Mouse (Mus musculus) G1E (cell line): ENCODE data around the gene Mgat3. TPM values are rescaled to one million over a fixed set of nuclear protein-coding genes. Genes with fewer than 3 reads are reported as not detected.

Experiments used
- ATAC-seq: 2 replicates; pipeline ENCODE4 v1.8.0; 2016; ENCODE audit warnings: mild to moderate bottlenecking; ENCODE audit not compliant: insufficient number of reproducible peaks, poor library complexity, low FRiP score, severe bottlenecking; ENCODE audit errors: extremely low read depth
- DNase-seq: peaks from one replicate; pipeline ENCODE4 v3.0.0; 2012; ENCODE audit warnings: low spot score
- H3K27me3 ChIP-seq: 2 replicates; pipeline ENCODE4 v1.6.1; 2012; ENCODE audit warnings: mild to moderate bottlenecking, low read length, inconsistent platforms; ENCODE audit not compliant: insufficient read depth
- H3K36me3 ChIP-seq: replicated peaks from 2 replicates; pipeline ENCODE3; 2012; ENCODE audit warnings: mild to moderate bottlenecking, inconsistent platforms
- H3K4me1 ChIP-seq: 2 replicates; pipeline ENCODE4 v1.6.1; 2012; ENCODE audit warnings: low read depth, low read length, inconsistent platforms, mixed read lengths; ENCODE audit not compliant: insufficient read depth
- H3K4me3 ChIP-seq: 2 replicates; pipeline ENCODE4 v1.5.1; 2012; ENCODE audit warnings: low read depth, mild to moderate bottlenecking, inconsistent platforms, low read length, moderate library complexity, mixed read lengths
- H3K9me3 ChIP-seq: replicated peaks from 2 replicates; pipeline ENCODE4 v1.6.1; 2012; ENCODE audit warnings: inconsistent platforms
- CTCF ChIP-seq: IDR thresholded peaks from 2 replicates; pipeline ENCODE4 v1.5.1; 2012; ENCODE audit warnings: low read depth, low read length, inconsistent platforms, mixed read lengths
- GATA1 ChIP-seq: IDR thresholded peaks from 2 replicates; pipeline ENCODE4 v1.6.1; 2012; ENCODE audit warnings: borderline replicate concordance, low read length, inconsistent platforms, mixed read lengths
- GATA2 ChIP-seq: IDR thresholded peaks from 2 replicates; pipeline ENCODE4 v1.6.1; 2012; ENCODE audit warnings: low read depth, low read length, inconsistent platforms, borderline replicate concordance
- POLR2AphosphoS5 ChIP-seq: IDR thresholded peaks from 2 replicates; pipeline ENCODE4 v1.6.1; 2012; ENCODE audit warnings: low read depth, low read length, inconsistent platforms; ENCODE audit not compliant: insufficient replicate concordance
- TAL1 ChIP-seq: conservative IDR thresholded peaks from 2 replicates; pipeline ENCODE4 v1.6.1; 2012; ENCODE audit warnings: low read depth, low read length, inconsistent platforms, mixed read lengths
- polyA plus RNA-seq: library from polyadenylated mRNA; stranded (reverse); fragments of >175 nt; gene quantifications from 2 replicates; pipeline ENCODE4 v1.2.3, GENCODE M21; 2012
- total RNA-seq, 2 experiments: library from RNA; stranded (forward) in 1 of 2; stranded (reverse) in 1 of 2; fragments of 200-1000 nt in 1 of 2; fragments of >200 nt in 1 of 2; fragmentation: Nextera tagmentation in 1 of 2; gene quantifications; 2 replicates each; pipeline ENCODE4 v1.2.3; 2014 to 2017

Mgat3 gene
- total and polyA plus RNA-seq, 3 experiments, result not detected

- peaks cover 18% of the 10 kb centered on the region for H3K4me1 ChIP-seq
- no peaks in the 10 kb centered on the region for H3K27me3 ChIP-seq
- ATAC-seq (no peak), DNase-seq (no peak)
- H3K36me3 ChIP-seq, result peaks cover 99% of the 10 kb centered on the region
- TF ChIP-seq TAL1, result no peak
- H3K4me3 ChIP-seq, result no peak overlapping the region
- H3K9me3 ChIP-seq, result no peaks in the 10 kb centered on the region
These were observed 17.8 kb upstream of the Mgat3 start for GRCm38 (mm10) chr15:80155707-80156106.

- peaks cover 18% of the 10 kb centered on the region for H3K4me1 ChIP-seq
- H3K9me3 ChIP-seq, result no peaks in the 10 kb centered on the region
- peaks cover 100% of the 10 kb centered on the region for H3K36me3 ChIP-seq
- H3K27me3 ChIP-seq, result no peaks in the 10 kb centered on the region
- TF ChIP-seq GATA1 (no peak), TAL1 (no peak), POLR2AphosphoS5 (no peak), GATA2 (no peak), CTCF (no peak)
- no peak for ATAC-seq
- no peak for DNase-seq
- no peak overlapping the region for H3K4me3 ChIP-seq
These were observed 16.2 kb upstream of the Mgat3 start for GRCm38 (mm10) chr15:80157197-80157943.

GRCm38 (mm10) chr15:80158001-80158706, 15.4 kb upstream of the Mgat3 start:
- DNase-seq, result no peak
- no peak for ATAC-seq
- Histone ChIP-seq H3K27me3 (no peaks in the 10 kb centered on the region), H3K4me1 (peaks cover 24% of the 10 kb centered on the region), H3K9me3 (no peaks in the 10 kb centered on the region), H3K36me3 (peaks cover 100% of the 10 kb centered on the region), H3K4me3 (no peak overlapping the region)
- no peak for TF ChIP-seq GATA2
- no peak for TF ChIP-seq POLR2AphosphoS5
- TF ChIP-seq GATA1, result no peak
- no peak for TF ChIP-seq CTCF
- TF ChIP-seq TAL1, result no peak

GRCm38 (mm10) chr15:80158707-80159090, 14.8 kb upstream of the Mgat3 start:
- Histone ChIP-seq H3K36me3 (peaks cover 100% of the 10 kb centered on the region), H3K4me1 (peaks cover 24% of the 10 kb centered on the region), H3K9me3 (no peaks in the 10 kb centered on the region), H3K27me3 (no peaks in the 10 kb centered on the region), H3K4me3 (no peak overlapping the region)
- no peak for ATAC-seq
- no peak for DNase-seq
- TF ChIP-seq GATA2, result no peak
- no peak for TF ChIP-seq GATA1
- no peak for TF ChIP-seq POLR2AphosphoS5
- TF ChIP-seq TAL1, result no peak
- TF ChIP-seq CTCF, result no peak

GRCm38 (mm10) chr15:80159286-80159901, 14.1 kb upstream of the Mgat3 start:
- TF ChIP-seq GATA2 (no peak), CTCF (no peak), GATA1 (no peak), POLR2AphosphoS5 (no peak), TAL1 (no peak)

GRCm38 (mm10) chr15:80160223-80160622, 13.3 kb upstream of the Mgat3 start:
- peaks cover 86% of the 10 kb centered on the region for H3K36me3 ChIP-seq
- DNase-seq (no peak), ATAC-seq (no peak)
- H3K4me1 ChIP-seq, result peaks cover 18% of the 10 kb centered on the region
- H3K9me3 ChIP-seq, result no peaks in the 10 kb centered on the region
- H3K4me3 ChIP-seq, result no peak overlapping the region
- peaks cover 4% of the 10 kb centered on the region for H3K27me3 ChIP-seq
- TF ChIP-seq CTCF, result no peak

More at GRCm38 (mm10) chr15:80159286-80159901, 14.1 kb upstream of the Mgat3 start:
- Histone ChIP-seq H3K36me3 (peaks cover 94% of the 10 kb centered on the region), H3K4me1 (peaks cover 22% of the 10 kb centered on the region), H3K4me3 (no peak overlapping the region), H3K27me3 (no peaks in the 10 kb centered on the region), H3K9me3 (no peaks in the 10 kb centered on the region)
- ATAC-seq (no peak), DNase-seq (no peak)
